Mouse (Mus musculus) thymus, postnatal 14 days (tissue): ENCODE data around the gene Anxa2.

Experiments
- DNase-seq: peaks from one replicate; pipeline ENCODE4 v3.0.0; 2021

Anxa2 gene

DNA sequence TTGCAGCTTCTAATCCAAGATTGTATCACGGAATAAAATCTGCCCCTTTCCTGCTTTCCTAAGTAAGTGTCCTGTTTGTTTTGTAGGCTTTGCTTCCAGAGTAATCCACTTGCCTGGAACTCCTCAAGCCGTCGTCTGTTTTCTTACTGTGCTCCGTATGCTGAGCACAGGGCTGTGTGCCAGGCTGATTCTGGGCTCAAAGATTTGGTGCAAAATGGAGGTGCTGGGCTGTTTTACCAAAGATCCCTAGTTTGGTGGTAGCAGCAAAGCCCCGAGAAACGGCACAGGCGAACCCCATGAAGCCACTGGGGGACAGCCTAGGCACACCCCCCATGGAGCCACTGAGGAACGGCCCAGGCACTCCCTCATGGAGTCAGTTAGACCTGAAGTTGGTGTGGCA is 60.8 kb downstream of the Anxa2 start:
- DNase-seq = no peak

GRCm38 (mm10) chr9:69515416-69515815 is 62.0 kb downstream of the Anxa2 start:
- DNase-seq = no peak

DNA sequence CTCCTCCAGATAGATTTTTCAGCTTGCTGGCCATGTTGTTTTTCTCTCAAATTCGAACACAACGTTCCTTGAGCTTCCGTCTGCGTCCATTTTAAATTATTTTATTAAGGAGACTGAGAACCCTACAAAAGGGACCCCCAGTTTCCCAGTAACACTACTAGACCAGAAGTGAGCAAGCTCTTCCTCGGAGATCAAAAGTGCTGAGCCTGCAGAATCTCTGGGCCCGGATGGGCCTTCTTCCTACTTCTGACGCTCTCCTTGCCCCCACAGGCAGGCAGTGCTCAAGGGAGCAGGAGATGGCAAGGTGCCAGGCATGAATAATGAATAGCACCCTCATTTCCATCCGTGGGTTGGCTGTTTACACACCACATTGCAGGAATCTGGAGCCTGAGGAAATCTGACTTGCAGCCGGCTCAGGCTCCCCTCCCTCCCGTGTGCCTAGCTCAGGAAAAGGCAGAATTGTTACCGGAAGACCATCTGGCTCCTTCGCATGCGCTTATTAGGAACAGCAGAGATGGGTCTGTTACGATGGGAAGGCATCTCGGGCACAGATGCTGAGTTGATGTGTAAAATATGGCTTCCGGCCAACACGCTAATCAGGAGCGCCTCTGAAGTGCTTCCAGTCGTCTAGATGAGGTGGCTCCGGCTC is 64.1 kb downstream of the Anxa2 start:
- no peak for DNase-seq
